Mouse (Mus musculus) cortical plate, adult 2 months (tissue): ENCODE measurements at regions not wholly inside any gene's neighbourhood (a gene's known extent, or its start where the extent isn't known, plus 50 kb on each side); places are given as distances from the start of the nearest gene placed in this dataset.

ENCODE experiments used
- CTCF ChIP-seq: fragments of 200-500 bp; IDR thresholded peaks from 2 replicates; pipeline ENCODE4 v1.5.1; 2011; ENCODE audit warnings: mild to moderate bottlenecking, control low read depth, low read length; ENCODE audit not compliant: insufficient read depth; ENCODE audit errors: extremely low read depth
- POLR2A ChIP-seq: fragments of 200-500 bp; IDR thresholded peaks from 2 replicates; pipeline ENCODE4 v1.6.1; 2011; ENCODE audit warnings: mild to moderate bottlenecking, low read length, control low read depth; ENCODE audit not compliant: insufficient read depth; ENCODE audit errors: extremely low read depth

DNA sequence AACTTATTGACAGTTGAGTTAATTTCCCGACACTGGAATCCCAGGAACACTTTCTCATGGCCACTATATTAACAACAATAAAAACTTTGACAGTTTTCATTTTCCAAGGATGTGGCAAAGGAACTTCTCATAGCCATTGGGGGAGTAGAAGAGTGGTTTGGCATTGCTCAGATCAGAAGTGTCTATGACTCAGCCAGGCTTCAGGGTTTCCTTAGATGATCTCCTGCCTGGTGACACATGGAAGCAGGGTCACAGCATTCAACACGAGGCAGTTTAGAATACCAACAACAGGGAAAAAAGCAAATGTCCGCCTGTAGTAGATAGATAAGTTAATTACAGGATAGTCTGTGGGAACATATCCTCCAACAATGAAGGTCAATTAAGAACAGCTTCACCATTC lies 228.1 kb upstream of the Gm12728 start:
- TF ChIP-seq CTCF (no peak), POLR2A (no peak)
